Mouse (Mus musculus): ENCODE measurements around the gene Klf12.

Klf12 gene

GRCm38 (mm10) chr14:100045431-100045830 lies 239.0 kb downstream of the Klf12 start:
- DNase-seq (ENCODE audit: low spot score in 2 of 2): no peak

DNA sequence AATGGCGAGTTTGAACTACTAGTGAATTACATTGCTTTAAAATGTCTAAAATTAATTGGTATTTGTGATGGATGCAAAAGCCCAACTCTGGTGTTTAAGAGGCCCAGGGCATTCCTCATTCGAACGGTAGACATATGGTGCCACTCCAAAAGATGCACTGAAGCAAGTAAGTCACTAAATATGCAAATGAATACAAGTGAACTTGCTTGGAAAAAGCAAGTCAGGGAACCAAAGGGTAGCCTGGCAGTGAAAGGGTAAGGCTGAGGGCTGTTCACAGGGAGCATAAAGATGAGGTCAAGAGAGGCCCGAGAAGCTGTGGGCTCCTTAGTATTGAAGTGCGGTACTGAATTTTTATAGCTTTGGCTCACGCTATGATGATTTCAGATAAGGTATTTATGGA lies 242.7 kb downstream of the Klf12 start:
- DNase-seq (ENCODE audit: low spot score in 2 of 2): no peak

DNA sequence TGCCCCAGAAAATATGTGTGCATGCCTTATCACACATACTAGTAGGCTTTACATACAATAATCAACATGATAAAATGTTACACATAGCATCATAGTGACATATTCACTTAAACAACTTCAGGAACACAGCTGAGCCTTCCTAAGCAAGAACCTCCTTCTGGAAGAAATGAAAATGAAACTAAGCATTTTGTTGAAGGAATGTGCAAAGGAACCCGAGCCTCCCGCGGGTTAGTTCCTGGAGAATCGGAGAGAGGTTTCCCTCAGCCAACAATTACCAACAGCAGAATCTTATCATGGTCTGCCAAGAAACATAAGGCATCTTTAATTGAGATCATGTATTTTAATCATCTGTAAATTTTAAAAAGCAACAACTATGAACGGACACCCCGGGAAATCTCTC lies 257.8 kb downstream of the Klf12 start:
- DNase-seq (ENCODE audit: low spot score in 2 of 2): no peak

- no peak for DNase-seq (ENCODE audit: low spot score in 2 of 2)
Measured at GRCm38 (mm10) chr14:100017219-100017618, 267.3 kb downstream of the Klf12 start.

GRCm38 (mm10) chr14:100010525-100010924 lies 274.0 kb downstream of the Klf12 start:
- DNase-seq (ENCODE audit: low spot score in 2 of 2): no peak

GRCm38 (mm10) chr14:100009790-100010382 lies 274.6 kb downstream of the Klf12 start:
- peak in 1 of 2 experiments; percentile 23 for DNase-seq (ENCODE audit: low spot score in 2 of 2)

- DNase-seq (ENCODE audit: low spot score in 2 of 2): no peak
Measured at GRCm38 (mm10) chr14:99983510-99983909, 301.0 kb downstream of the Klf12 start.

DNA sequence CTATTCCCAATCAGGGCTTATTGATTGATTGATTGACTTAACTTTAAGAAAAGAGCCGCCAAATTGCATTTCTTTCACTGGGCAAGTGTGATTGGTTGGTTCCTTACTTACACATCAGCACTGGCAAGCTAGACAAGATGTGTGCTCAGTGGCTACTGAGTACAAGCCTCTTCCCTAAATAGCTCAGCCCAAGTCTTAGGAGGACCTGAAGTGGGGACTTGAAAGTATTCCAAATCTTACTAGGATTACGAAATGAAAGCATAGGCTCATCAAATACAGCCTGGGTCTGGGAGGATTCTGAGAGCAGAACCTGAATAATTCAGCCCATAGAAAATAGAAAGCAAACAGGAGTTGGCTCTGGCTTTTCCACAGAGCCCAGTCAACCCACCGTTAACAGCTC lies 303.3 kb downstream of the Klf12 start:
- no peak for DNase-seq (ENCODE audit: low spot score in 2 of 2)

DNA sequence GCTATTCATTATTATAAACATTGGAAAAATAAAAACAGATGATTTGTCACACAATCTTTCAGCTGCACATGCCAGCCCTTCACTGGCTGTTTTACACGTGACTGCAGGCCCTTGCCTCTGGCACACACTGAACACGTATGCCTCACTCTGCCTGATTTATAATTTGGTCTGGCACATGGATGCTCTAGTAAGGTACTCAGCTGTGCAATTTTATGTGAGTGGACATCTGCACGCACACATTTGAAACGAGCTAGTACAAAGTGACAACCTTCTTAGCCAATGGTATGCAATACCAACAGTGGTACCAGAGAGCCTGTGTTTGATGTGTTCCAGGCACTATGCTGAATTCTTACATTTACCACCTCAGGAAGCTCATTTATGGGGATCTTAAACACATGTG lies 316.6 kb downstream of the Klf12 start:
- no peak for DNase-seq (ENCODE audit: low spot score in 2 of 2)

GRCm38 (mm10) chr14:99960500-99961229 lies 323.8 kb downstream of the Klf12 start:
- no peak for DNase-seq (ENCODE audit: low spot score in 2 of 2)

DNA sequence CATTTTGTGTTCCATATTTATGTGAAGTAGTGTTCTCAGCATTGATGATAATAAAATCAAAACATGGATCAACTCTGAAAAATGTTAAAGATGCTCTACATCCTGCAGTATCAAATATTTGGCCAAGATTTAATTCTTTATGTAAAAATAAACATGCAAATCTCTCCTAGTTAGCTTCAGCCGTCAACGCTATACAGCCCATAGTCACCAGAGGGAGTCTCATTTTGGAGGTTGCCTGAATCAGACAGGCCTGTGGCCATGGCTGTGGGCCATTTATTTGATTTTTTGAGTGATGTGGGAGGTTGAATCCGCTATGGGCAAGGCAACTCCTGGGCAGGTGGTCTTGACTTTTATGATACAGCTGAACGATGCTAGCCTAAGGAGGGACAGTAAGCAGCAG lies 329.3 kb downstream of the Klf12 start:
- DNase-seq (ENCODE audit: low spot score in 2 of 2): no peak

DNA sequence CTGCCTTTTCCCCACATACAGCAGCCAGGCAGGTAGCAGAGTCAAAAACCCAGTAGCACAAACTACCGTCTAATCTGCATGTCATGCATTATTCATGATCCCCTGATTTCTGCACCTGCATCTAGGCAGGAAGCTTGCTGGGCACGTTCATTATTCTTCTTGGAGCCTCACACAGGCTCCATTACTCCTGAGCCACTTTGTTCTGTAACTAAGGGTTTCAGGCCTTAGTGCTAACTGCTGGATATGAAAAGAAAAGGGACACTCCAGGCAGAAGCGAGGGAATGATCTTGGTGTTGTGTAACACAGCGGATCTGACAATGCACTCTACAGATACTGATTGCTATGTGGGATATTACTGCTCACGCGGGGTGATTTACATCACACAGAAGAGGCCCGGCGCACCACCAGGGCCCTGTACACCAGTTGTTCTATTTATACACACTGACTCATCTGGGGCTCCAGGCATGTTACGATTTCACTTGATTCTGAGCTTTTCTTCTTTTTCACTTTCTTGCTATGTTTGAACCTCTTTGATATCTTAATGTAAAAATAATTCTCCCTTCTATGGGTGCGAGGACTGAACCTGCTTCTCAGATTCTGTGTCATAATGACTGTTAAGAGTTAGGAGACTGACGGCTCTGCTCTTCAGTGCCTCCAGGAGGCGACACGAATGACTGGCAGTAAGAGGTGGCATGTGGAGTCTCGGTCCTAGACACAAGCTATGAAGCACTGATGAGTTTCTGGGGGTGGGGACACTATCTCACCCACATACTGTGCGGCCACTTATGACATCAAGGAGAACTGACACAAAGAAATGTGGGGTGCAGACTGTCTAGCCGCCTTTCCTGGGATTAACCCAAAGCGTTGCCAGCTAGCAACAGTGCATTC lies 340.0 kb downstream of the Klf12 start:
- DNase-seq (ENCODE audit: low spot score in 2 of 2): no peak

DNA sequence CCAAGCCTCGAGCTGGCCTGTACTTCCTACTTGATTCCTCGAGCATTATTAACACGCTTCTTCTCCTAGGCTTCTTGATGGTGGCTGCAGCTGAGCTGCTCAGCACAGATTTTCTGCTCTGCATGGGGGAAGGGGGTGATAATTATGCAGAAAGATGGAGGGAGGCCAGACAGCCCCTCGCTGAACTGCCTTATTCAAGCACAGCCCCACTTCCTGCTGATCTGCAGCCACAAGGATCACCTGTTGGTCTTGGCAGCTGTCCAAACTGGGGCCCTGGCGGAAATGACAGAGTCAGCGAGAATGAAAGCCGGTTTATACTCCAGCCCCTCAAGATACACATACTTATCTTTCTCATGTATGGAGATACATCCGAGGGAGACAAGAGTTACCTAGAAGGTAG lies 341.3 kb downstream of the Klf12 start:
- DNase-seq (ENCODE audit: low spot score in 2 of 2): peak; percentile 56 to 75

DNA sequence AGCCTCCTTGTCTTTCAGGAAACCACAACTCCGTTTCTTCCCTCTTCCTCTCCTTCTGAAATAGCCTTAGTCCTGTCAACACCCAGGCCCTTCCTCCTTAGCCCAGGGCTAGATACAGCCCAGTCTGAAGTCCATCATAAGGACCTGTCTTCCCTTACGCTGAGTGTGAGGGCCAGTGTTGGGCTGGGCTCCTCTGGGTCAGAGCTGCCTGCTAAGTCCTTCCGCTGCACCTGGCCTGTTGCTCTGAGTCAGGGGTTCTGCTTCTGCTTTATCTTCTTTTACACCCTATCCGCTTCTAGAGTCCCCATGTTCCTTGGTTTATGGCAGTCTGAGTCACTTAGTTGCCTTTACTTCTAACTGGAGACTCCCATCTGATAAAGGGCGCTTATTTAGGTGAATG lies 351.0 kb downstream of the Klf12 start:
- no peak for DNase-seq (ENCODE audit: low spot score in 2 of 2)

GRCm38 (mm10) chr14:99931879-99932278 lies 352.6 kb downstream of the Klf12 start:
- DNase-seq (ENCODE audit: low spot score in 2 of 2): peak in 1 of 2 experiments; percentile 48

DNA sequence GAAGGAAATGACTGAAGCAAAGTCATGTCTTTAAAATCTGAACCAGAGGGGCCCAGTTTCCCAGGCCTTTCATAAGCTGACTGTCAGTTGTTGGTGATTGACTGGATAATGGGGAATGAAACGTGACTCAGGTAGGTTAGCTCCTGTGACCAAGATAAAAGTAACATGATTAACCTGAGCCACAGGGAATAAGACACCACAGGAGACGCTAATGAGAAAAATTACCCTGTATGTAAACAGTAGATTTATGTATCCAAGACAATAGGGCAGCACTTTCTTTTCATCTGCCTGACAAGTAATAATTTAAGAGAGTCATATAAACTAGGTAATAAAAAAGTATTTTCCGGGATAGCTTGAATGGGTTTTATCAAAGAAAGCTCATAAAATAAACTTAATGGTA lies 372.6 kb downstream of the Klf12 start:
- no peak for DNase-seq (ENCODE audit: low spot score in 2 of 2)

- DNase-seq (ENCODE audit: low spot score in 2 of 2): no peak
Measured at GRCm38 (mm10) chr14:99910876-99911275, 373.6 kb downstream of the Klf12 start.

- no peak for DNase-seq (ENCODE audit: low spot score in 2 of 2)
Measured at GRCm38 (mm10) chr14:99900902-99901301, 383.6 kb downstream of the Klf12 start.

- no peak for DNase-seq (ENCODE audit: low spot score in 2 of 2)
Measured at GRCm38 (mm10) chr14:99898861-99899260, 385.6 kb downstream of the Klf12 start.

DNA sequence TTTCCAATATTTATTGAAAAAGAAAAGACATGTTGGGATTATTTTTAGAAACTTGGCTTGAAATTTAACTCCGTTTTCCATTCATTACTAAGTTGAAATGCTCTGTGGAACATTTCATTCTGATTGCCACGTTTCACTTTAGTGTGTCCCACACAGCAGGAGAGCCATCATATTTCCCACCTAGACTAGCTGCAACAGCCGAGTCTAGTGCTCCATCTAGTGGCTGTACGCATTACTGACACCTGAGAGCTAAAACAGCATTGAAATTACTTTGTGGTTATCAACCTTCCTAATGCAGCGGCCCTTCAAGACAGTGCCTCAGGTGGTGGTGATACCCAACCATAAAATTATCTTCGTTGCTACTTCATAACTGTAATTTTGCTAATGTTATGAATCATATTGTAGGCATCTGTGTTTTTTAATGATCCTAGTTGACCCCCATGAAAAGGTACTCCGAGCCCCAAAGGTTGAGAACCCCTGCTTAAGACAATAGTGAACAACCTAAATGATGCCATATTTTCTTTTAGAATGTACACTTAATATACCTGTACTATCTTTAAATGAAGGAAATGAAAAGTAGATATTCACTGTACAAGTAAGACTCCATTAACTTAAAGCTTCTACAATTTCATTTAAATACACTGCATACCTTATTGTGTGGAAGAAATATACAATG lies 389.6 kb downstream of the Klf12 start:
- peak; percentile 5 to 33 for DNase-seq (ENCODE audit: low spot score in 2 of 2)

- no peak for DNase-seq (ENCODE audit: low spot score in 2 of 2)
Measured at GRCm38 (mm10) chr14:99894062-99894461, 390.4 kb downstream of the Klf12 start.

GRCm38 (mm10) chr14:99886503-99886902 lies 398.0 kb downstream of the Klf12 start:
- no peak for DNase-seq (ENCODE audit: low spot score in 2 of 2)
